Mouse (Mus musculus) kidney, adult 2 months (tissue): ENCODE data around the gene Snx30. TPM values are rescaled to one million over a fixed set of nuclear protein-coding genes. Genes with fewer than 3 reads are reported as not detected.

ENCODE experiments used
- DNase-seq: peaks from one replicate; pipeline ENCODE4 v3.0.0; 2021
- H3K27ac ChIP-seq: fragments of 200-500 bp; 2 replicates; pipeline ENCODE4 v1.5.1; 2012; ENCODE audit warnings: low read depth, low read length, control low read depth, inconsistent platforms; ENCODE audit not compliant: insufficient read depth
- H3K27me3 ChIP-seq: fragments of 200-500 bp; replicated peaks from 2 replicates; pipeline ENCODE4 v1.6.1; 2012; ENCODE audit warnings: mild to moderate bottlenecking, moderate library complexity, low read length, inconsistent platforms; ENCODE audit not compliant: control insufficient read depth, insufficient read depth
- H3K36me3 ChIP-seq: fragments of 200-500 bp; 2 replicates; pipeline ENCODE4 v1.6.1; 2012; ENCODE audit warnings: mild to moderate bottlenecking, moderate library complexity, low read length, inconsistent platforms; ENCODE audit not compliant: control insufficient read depth, insufficient read depth
- H3K4me1 ChIP-seq: fragments of 200-500 bp; 2 replicates; pipeline ENCODE4 v1.6.1; 2011; ENCODE audit warnings: low read length; ENCODE audit not compliant: control insufficient read depth, insufficient read depth
- H3K4me3 ChIP-seq: fragments of 200-500 bp; 2 replicates; pipeline ENCODE4 v1.5.1; 2011; ENCODE audit warnings: mild to moderate bottlenecking, low read depth, low read length, control low read depth; ENCODE audit not compliant: insufficient read depth
- CTCF ChIP-seq: fragments of 200-500 bp; conservative IDR thresholded peaks from 2 replicates; pipeline ENCODE4 v1.5.1; 2011; ENCODE audit warnings: low read depth, mild to moderate bottlenecking, control low read depth, low read length, moderate library complexity, mixed read lengths; ENCODE audit not compliant: insufficient read depth, insufficient read length
- POLR2A ChIP-seq: fragments of 200-500 bp; IDR thresholded peaks from one replicate; pipeline ENCODE4 v1.6.1; 2011; ENCODE audit warnings: low read depth, low read length, control low read depth
- WGBS: fragments of 180-500 bp; shearing (Covaris S2); methylation state at CpG from one replicate; pipeline ENCODE4 v1.1.7; 2018; 5-methylcytosine and 5-hydroxymethylcytosine counted together
- polyA plus RNA-seq: library from polyadenylated mRNA; depleted of rRNA; stranded (reverse); fragments of >200 nt; gene quantifications from 2 replicates; pipeline ENCODE4 v1.2.3, GENCODE M21; 2012

Gene Snx30
- polyA plus RNA-seq, 1 experiment, result 5.2 TPM

DNA sequence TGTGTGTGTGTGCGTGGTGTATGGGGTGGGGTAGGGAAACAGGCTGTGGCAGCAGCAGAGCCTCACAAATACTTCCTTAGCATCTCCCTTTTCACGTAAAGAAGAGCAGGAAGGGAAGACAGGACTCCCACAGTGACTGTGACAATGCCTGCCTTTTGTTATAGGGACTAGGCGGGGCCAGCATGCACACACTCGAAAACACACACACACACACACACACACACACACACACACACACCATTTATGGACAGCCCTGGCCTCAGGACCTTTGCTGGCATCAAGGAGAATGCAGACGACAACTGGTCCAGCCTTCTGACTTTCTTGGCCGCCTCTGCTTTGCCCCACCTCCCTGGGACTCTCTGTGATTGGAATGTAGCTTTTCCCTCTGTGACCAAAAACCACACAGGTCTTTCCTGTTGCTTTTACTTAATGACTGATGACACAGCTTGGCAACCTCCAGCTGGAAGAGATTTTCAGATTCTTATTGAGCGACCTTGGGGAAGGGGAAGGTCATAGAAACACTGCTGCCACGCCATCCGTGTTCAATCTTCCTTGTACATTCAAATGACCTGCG lies 102.1 kb downstream of the Snx30 start:
- H3K4me1 ChIP-seq, result no peaks in the 10 kb centered on the region
- TF ChIP-seq CTCF, result no peak
- TF ChIP-seq POLR2A, result no peak
- WGBS, result 45% methylated on average over 10 of the region's 10 CpGs
- no peak overlapping the region for H3K4me3 ChIP-seq
- no peaks in the 10 kb centered on the region for H3K27me3 ChIP-seq
- DNase-seq, result peak; percentile 50
- no peaks in the 10 kb centered on the region for H3K36me3 ChIP-seq
- H3K27ac ChIP-seq, result no peak overlapping the region

DNA sequence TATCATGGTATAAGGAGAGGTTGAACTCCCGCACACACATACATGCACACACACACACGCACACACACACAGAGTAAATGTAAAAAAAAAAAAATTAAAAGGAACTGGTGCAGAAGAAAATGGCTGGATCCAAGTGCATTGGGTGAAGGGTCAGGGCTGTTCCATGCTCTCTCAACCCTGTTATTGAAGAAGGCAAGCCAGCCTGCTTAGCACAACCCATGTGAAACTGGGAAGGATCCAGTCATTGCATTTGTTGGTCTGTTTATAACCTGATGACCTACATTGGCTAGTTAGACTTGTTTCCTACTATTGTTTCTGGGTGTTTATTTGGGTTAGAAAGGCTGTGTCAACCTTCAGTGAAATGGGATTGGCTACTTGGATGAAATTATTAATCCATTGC lies 103.1 kb downstream of the Snx30 start:
- WGBS, result 97% methylated on average over 2 of the region's 2 CpGs
- Histone ChIP-seq H3K4me3 (no peak overlapping the region), H3K27me3 (no peaks in the 10 kb centered on the region), H3K36me3 (no peaks in the 10 kb centered on the region), H3K4me1 (no peaks in the 10 kb centered on the region), H3K27ac (no peak overlapping the region)
- TF ChIP-seq CTCF (no peak), POLR2A (no peak)
- peak; percentile 47 for DNase-seq

DNA sequence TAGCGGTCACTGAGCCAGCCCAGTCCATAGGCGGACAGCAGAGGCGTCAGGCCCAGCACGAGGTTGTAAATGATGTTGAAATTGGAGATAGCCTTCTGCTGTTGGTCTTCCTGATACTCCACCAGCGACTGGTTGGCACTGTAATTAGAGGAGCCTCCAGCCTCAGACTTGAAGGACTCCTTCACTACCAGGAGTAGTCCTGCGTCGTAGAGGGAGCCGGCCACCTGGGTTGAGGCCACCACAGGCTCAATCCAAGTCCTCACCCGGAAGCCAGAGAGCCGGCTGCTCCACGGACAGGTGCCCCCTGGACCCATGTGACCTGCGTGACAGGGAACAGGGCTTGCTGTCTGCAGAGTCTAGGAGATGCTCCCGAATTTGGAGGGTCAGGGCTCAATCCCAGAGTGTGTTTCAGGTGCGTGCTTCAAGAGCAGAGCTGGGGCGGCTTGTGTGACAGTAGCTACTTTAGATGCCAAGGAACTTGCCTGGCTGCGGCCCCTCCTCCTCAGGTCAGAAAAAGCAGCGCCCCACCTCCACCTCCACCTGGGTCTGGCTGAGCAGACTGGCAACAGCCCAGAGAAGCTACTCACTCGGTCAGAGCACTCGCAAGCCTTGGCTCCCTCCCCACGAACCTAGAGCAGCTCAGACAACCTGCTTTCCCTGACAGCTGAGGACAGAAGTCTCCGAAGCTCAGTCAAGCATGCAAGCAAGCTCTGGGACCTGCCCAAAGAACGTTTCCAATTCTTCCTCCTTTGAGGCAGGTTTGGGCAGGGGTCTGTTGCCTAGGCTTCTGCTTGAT lies 109.2 kb downstream of the Snx30 start, which contains the start of gene Slc46a2:
TSS of gene Slc46a2 (minus strand) at position 449 of the 796 bp plus-strand sequence.
- TF ChIP-seq CTCF (no peak), POLR2A (no peak)
- Histone ChIP-seq H3K36me3 (no peaks in the 10 kb centered on the region), H3K27me3 (no peaks in the 10 kb centered on the region), H3K4me1 (peaks cover 6% of the 10 kb centered on the region; the same call in 1 of the 2 replicates), H3K27ac (no peak within 1 kb of the TSS), H3K4me3 (no peak within 1 kb of the TSS)
- DNase-seq, result peak; percentile 89
- WGBS, result 16% methylated on average over 22 of the region's 22 CpGs

DNA sequence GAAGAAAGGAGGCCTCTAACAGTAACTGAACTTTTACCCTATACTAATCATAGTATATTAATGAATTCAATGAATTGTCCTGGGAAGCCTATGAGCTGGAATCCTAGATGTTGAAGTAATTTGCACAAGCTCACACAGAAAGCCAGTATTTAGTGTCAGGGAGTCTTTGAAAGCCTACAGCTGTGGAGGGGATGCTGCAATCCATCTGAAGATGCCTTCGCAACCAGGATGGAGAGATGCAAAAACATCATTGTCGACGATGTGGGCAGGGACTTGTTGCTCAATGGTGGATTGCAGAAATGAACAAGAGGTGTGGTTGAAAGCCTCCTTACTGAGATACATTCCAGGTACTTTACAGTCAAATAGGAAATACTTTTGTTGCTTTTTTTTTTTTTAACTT lies 112.3 kb downstream of the Snx30 start:
- TF ChIP-seq CTCF (no peak), POLR2A (no peak)
- Histone ChIP-seq H3K27ac (no peak overlapping the region), H3K36me3 (no peaks in the 10 kb centered on the region), H3K4me3 (no peak overlapping the region), H3K27me3 (no peaks in the 10 kb centered on the region), H3K4me1 (peaks cover 6% of the 10 kb centered on the region; the same call in 1 of the 2 replicates)
- DNase-seq, result no peak
- WGBS, result 90% methylated on average over 3 of the region's 3 CpGs

DNA sequence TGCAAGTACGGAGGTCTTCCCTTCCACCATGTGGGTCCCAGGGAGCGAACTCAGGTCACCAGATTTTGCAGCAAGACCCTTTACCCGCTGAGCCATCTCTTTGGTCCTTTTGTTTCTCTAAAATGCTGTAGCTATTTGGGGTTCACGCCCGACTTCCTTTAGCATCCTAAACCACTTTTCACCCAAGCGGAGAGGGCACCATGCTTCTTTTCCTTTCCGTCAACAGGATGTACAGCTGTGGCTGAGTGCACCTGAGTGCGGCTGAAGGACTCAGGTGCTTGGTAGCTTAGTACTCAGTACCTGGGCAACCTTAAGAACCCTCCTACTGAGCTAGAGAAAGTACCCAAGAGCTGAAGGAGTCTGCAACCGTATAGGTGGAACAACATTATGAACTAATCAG lies 119.4 kb downstream of the Snx30 start:
- H3K36me3 ChIP-seq, result no peaks in the 10 kb centered on the region
- TF ChIP-seq CTCF (no peak), POLR2A (no peak)
- H3K4me1 ChIP-seq, result no peaks in the 10 kb centered on the region
- DNase-seq, result no peak
- no peak overlapping the region for H3K27ac ChIP-seq
- WGBS, result 76% methylated on average over 9 of the region's 9 CpGs
- H3K4me3 ChIP-seq, result no peak overlapping the region
- no peaks in the 10 kb centered on the region for H3K27me3 ChIP-seq

DNA sequence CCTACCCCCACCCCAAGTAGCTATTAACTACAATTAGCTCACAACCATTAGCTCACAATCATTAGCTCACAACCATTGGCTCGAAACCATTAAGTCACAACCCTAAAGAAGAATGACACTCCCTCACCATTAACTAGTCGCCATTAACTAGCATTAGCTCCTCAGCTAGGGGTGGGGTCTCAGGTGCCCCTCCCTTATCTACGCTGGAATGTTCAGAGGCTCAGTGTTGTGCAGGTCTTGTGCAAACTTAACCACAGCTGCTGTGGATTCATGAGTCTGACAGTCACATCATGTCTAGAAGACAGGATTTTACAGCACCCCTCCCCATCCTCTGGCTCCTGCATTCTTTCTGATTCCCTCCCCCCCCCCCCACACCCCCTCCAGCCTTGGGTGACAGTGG lies 122.0 kb downstream of the Snx30 start:
- TF ChIP-seq CTCF (no peak), POLR2A (no peak)
- H3K4me1 ChIP-seq, result no peaks in the 10 kb centered on the region
- 72% methylated on average over 3 of the region's 3 CpGs for WGBS
- no peak overlapping the region for H3K4me3 ChIP-seq
- H3K27me3 ChIP-seq, result no peaks in the 10 kb centered on the region
- no peak overlapping the region for H3K27ac ChIP-seq
- no peaks in the 10 kb centered on the region for H3K36me3 ChIP-seq
- DNase-seq, result no peak

DNA sequence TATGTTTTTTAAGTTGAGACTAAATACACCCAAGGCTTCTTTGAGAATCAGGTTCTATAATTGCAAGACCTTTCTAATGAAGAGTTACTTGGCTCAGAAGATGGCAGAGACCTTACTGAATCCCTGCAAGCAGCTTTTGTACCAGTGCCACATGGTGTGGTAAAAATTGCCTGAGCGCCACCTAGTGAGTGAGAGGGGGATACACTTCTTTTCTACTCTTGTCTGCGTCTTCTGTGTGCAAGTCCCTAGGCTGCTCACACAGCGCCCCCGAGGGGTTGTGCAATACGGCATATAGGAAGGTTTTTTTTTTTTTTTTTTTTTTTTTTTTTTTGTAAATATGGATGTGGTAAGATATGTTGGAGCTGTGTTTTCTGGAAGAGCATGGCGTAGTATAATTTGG lies 122.7 kb downstream of the Snx30 start:
- WGBS, result 16% methylated on average over 6 of the region's 6 CpGs

More for the DNA sequence above, 122.7 kb downstream of the Snx30 start:
- no peak overlapping the region for H3K27ac ChIP-seq
- no peaks in the 10 kb centered on the region for H3K27me3 ChIP-seq
- no peaks in the 10 kb centered on the region for H3K36me3 ChIP-seq
- H3K4me3 ChIP-seq, result no peak overlapping the region
- no peaks in the 10 kb centered on the region for H3K4me1 ChIP-seq
- no peak for TF ChIP-seq POLR2A
- peak; percentile 73 for TF ChIP-seq CTCF
- DNase-seq, result peak; percentile 83
